8 mouse cellular contexts compared by ENCODE assay signal in genomic region chr7:120503891-120504662, GRCm38 (mm10).
DNase-seq lines count a peak whose midpoint lies in the region; ATAC-seq and TF ChIP-seq lines count a peak whose summit lies in the region.

No protein-coding gene starts in this region.

- H3K9me3 ChIP-seq in embryonic facial prominence, embryonic 15.5 days (replicated peaks) = no peaks in the 10 kb centered on the region
- no peaks in the 10 kb centered on the region for H3K9me3 ChIP-seq in hindbrain, postnatal 0 days (ENCODE audit: low read length)
- H3K9me3 ChIP-seq in neural tube, embryonic 11.5 days (ENCODE audit: control insufficient read depth, low read length) = no peaks in the 10 kb centered on the region

- peak; percentile 3 to 16 for DNase-seq in layer of hippocampus, postnatal 10 days (ENCODE audit: low spot score in 2 of 2)
- no peak for DNase-seq in layer of hippocampus, postnatal 25 days (ENCODE audit: extremely low spot score in 1 of 2, low spot score in 1 of 2)
- peak; percentile 16 for DNase-seq in hindbrain, postnatal 0 days (ENCODE audit: low spot score)
- peak; percentile 60 for DNase-seq in neural tube, embryonic 11.5 days (ENCODE audit: low spot score)
- DNase-seq in B cell, adult 2 months = no peak
- no peak for DNase-seq in gastrocnemius, adult 8-10 months (ENCODE audit: low spot score in 2 of 2)
- no peak for DNase-seq in cerebellum, adult 11 months

- H3K9ac ChIP-seq in embryonic facial prominence, embryonic 15.5 days = no peak overlapping the region
- H3K9ac ChIP-seq in hindbrain, postnatal 0 days (replicated peaks; ENCODE audit: low read length) = peak overlapping the region; percentile 48
- H3K9ac ChIP-seq in neural tube, embryonic 11.5 days (ENCODE audit: low read length) = peak overlapping the region; percentile 69

- H3K4me1 ChIP-seq in embryonic facial prominence, embryonic 15.5 days = no peaks in the 10 kb centered on the region
- H3K4me1 ChIP-seq in hindbrain, postnatal 0 days (ENCODE audit: insufficient read depth, low read length) = no peaks in the 10 kb centered on the region
- H3K4me1 ChIP-seq in neural tube, embryonic 11.5 days (ENCODE audit: control insufficient read depth, insufficient read depth, low read length) = no peaks in the 10 kb centered on the region

- H3K4me3 ChIP-seq in embryonic facial prominence, embryonic 15.5 days (replicated peaks) = peak overlapping the region; percentile 35
- peak overlapping the region; percentile 36 for H3K4me3 ChIP-seq in hindbrain, postnatal 0 days (ENCODE audit: low read length)
- peak overlapping the region; percentile 35 for H3K4me3 ChIP-seq in neural tube, embryonic 11.5 days (ENCODE audit: low read depth, low read length)

- H3K27me3 ChIP-seq in embryonic facial prominence, embryonic 15.5 days = no peaks in the 10 kb centered on the region
- H3K27me3 ChIP-seq in hindbrain, postnatal 0 days (ENCODE audit: insufficient read depth, low read length) = no peaks in the 10 kb centered on the region
- H3K27me3 ChIP-seq in neural tube, embryonic 11.5 days (ENCODE audit: control insufficient read depth, insufficient read depth, low read length) = no peaks in the 10 kb centered on the region

- H3K4me2 ChIP-seq in embryonic facial prominence, embryonic 15.5 days (replicated peaks) = peak overlapping the region; percentile 64
- peak overlapping the region; percentile 61 for H3K4me2 ChIP-seq in hindbrain, postnatal 0 days (ENCODE audit: low read depth, low read length)
- peak overlapping the region; percentile 60 for H3K4me2 ChIP-seq in neural tube, embryonic 11.5 days (ENCODE audit: low read depth)

- H3K36me3 ChIP-seq in embryonic facial prominence, embryonic 15.5 days = no peaks in the 10 kb centered on the region
- no peaks in the 10 kb centered on the region for H3K36me3 ChIP-seq in hindbrain, postnatal 0 days (ENCODE audit: insufficient read depth, low read length)
- H3K36me3 ChIP-seq in neural tube, embryonic 11.5 days (ENCODE audit: control insufficient read depth, insufficient read depth, low read length) = no peaks in the 10 kb centered on the region

- no peak for TF ChIP-seq CTCF in hindbrain, postnatal 0 days (IDR thresholded peaks at IDR 0.05; ENCODE audit: low read depth)

- WGBS in embryonic facial prominence, embryonic 15.5 days = 5% methylated on average over 29 of the region's 31 CpGs
- 5% methylated on average over 30 of the region's 31 CpGs for WGBS in hindbrain, postnatal 0 days
- 9% methylated on average over 29 of the region's 31 CpGs for WGBS in neural tube, embryonic 11.5 days

- no peak; the same call in 1 of the 2 replicates for ATAC-seq in embryonic facial prominence, embryonic 15.5 days (ENCODE audit: insufficient number of reproducible peaks, low FRiP score, low TSS enrichment, low read depth)
- peak; percentile 74 for ATAC-seq in hindbrain, postnatal 0 days
- peak; percentile 82 for ATAC-seq in neural tube, embryonic 11.5 days (ENCODE audit: insufficient read depth, low FRiP score, low TSS enrichment)

- no peak overlapping the region for H3K27ac ChIP-seq in embryonic facial prominence, embryonic 15.5 days (replicated peaks)
- no peak overlapping the region for H3K27ac ChIP-seq in hindbrain, postnatal 0 days
- H3K27ac ChIP-seq in neural tube, embryonic 11.5 days (ENCODE audit: low read depth, low read length) = no peak overlapping the region

Comparison
In these comparisons a context has a peak if more than half of its experiments do, and no peak if none do; other contexts are left out.
1. DNase-seq: peak in layer of hippocampus, postnatal 10 days (2 of 2), hindbrain, postnatal 0 days (single experiment) and neural tube, embryonic 11.5 days (single experiment); none in layer of hippocampus, postnatal 25 days (0 of 2), B cell, adult 2 months (0 of 2), gastrocnemius, adult 8-10 months (0 of 2) and cerebellum, adult 11 months (single experiment).
2. Peak in every context shown above with its lines, with median percentiles within 50 percentile points of each other: H3K4me2 ChIP-seq and H3K4me3 ChIP-seq.